Mouse (Mus musculus) urinary bladder, postnatal 25 days (tissue): Measurements from ENCODE around the gene Ciita.
A peak's percentile ranks its signal among the peaks of the same experiment; 100 is the strongest.

Source experiments
- DNase-seq: peaks from one replicate; pipeline ENCODE4 v3.0.0; 2022; ENCODE audit warnings: low spot score

The Ciita gene

DNA sequence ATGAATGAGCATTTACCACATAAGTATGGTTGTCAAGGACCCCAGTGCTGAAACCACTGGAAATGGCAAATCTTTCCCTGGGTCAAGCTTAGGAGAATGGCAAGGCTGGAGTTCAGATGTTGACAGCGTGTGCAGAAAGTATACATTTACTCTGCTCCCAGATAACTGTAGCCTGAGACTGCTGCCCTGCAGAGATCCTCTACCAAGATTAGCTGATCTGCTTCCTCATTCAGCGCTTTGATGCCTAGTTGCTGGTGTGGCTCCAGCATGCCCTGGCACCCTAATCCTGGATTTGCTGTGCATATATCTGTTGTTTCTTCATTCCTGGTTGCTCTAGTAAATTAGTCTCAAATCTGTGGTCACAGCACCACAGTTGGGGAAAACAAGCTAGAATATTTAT is 74.0 kb downstream of the Ciita start:
- DNase-seq: no peak

DNA sequence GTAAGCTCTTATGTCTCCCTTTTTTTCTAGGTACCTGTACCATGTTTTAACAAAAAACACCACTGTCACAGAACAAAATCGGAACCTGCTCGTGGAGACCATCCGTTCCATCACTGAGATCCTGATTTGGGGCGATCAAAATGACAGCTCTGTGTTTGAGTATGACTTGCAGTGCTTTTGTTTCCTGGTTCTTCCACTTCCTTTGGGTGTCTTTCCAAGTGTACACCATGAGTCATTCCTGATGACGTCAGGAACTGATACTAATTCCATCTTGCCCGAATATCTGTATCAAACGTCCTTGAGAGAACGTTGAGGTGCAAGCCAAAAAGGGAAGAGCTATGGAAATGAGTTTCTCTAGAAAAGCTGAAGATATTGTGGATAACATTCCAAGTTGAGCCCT is 80.1 kb downstream of the Ciita start:
- DNase-seq: no peak

DNA sequence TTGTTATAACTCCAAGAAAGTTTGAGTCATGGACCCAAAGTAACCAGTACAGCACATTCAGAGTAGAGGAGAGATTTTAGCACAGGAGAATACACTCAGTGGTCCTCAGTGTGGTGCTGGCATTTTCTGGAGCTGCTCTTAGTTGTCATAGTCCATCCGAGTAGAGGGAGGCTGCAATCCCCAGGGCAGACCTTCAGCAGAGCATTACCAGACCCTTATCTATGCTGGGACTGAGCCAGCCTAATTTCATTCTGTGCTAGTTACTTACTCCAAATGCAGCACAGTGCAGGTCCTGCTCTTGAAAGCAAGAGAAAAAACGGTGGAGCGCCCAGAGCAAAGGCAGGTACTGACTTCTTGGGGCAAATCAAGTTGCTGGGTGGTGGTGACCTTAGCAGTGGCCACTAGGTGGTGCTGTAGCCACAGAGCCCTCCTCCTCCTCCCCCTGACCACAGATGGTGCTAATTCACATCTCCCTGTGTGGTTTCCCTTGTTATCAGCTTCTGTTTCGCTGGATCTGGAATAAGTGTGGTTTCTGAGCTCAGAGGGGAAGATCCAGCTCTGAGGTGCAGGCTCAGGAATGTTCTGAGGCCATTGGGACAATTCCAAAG is 85.5 kb downstream of the Ciita start:
- peak; percentile 65 for DNase-seq

DNA sequence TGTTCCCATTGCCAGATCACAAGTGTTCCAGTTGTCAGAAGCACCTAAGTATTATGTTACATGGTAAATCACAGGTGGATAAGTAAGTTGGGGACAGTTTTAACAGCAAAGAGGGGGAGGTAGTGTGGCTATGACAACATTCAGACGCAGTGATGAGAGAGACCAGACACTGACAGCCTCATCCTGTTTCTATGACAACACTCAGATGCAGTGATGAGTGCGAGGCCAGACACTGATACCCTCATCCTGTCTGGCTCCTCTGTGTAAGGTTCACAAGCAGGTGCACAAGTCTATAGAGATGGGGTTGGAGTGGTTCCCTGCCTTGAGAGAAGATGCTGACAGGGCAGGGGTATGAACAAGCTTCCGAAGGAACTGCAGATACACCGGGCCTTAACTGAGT is 87.3 kb downstream of the Ciita start:
- no peak for DNase-seq

DNA sequence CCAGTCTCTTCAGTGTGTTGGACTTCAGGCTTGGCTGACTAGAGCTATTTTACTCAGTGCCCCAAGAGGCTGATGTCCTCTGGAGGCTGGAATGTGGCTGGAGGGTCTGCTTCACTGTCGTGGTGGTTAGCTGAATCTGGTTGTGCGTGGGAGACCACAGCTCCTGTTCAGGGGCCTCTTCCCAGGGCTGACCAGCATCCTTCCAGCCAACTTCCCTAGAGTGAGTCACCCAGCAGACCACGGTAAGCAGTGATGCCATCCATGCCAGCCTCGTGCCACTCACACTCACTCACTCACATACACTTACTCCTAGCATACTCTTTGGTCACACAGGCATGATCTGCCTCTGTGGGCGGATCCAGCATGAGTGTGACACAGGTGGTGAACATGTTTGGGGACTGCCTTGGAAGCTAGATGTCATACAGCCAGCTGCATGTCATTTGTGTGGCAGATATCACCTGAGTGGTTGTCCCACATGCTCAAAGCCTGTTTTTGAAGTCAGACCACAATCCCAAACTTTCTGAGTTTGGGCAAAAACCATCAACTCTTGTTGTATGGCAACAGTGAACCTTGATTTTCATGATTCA is 90.0 kb downstream of the Ciita start:
- no peak for DNase-seq

DNA sequence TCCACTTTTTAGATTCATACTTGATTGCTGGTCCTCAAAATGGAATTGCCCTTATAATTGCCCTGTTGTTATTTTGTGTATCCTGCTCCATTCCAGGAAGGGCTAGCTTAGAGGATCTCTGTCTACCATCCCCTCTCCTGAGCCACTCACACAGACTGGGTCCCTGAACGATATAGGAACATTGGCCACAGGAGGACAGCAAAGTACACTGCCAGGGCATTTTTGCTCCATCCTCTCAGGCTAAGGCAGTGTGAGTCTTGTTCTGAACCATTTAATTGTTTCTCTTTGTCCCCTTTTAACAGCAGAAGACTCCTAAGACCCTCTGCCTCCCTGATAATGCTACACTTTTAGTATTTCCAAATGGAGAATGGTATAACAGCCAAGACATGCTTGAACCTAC is 90.8 kb downstream of the Ciita start:
- DNase-seq: peak; percentile 48

DNA sequence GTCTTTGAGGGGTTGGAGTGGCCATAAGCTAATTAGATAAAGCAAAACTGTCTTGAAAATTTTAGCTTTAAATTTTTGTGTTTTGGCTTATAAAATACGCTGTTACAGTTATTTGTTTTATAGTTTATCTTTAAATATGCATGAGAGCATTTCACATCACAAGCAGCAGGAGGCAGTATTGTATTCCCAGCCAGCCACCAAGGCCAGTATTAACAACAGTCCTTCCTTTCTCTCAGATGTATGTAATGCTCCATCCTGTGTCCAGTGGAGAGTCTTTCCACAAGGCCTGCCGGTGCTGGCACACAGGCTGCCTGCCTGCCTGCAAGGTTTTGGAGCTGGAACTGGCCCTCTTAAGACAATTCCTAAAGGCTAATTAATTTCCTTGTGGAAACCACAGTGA is 92.0 kb downstream of the Ciita start:
- DNase-seq: no peak

DNA sequence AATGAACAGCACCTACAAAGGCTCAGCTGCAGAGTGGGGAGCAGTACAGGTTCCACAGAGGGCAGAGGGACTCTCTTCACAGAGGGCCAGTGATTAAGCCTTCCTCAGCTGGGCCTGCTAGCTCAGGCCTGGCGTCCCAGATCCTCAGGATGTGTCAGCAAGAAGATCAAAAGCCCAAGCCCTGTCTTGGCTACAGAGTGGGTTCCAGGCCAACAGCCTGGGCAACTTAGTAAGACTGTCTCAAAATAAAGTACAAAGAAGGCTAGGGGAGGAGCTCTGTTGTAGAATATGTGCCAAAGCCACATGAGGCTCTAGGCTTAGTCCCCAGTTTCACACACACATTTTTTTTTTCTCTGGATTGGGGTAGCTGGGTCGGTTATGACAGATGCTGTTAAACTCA is 95.1 kb downstream of the Ciita start:
- DNase-seq: no peak

DNA sequence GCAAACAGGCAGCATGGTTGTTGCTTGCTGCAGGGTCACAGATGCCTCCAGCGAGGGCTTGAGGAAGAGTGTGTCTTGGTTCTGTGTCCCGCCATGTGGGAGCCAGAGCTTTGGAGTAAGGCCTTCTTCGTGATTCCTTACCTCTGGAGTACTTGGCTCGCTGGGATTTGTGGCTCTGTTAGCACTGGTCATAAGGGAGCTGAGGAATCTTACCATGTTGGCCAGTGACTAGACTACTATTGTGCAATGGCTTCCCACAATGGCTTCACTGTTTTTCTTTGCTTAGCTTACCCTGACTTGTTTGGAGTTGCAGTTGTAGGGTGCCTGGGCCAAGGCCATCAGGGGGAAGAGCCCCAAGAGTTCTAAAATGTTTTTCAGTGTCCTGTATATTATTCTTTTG is 96.1 kb downstream of the Ciita start:
- DNase-seq: no peak

DNA sequence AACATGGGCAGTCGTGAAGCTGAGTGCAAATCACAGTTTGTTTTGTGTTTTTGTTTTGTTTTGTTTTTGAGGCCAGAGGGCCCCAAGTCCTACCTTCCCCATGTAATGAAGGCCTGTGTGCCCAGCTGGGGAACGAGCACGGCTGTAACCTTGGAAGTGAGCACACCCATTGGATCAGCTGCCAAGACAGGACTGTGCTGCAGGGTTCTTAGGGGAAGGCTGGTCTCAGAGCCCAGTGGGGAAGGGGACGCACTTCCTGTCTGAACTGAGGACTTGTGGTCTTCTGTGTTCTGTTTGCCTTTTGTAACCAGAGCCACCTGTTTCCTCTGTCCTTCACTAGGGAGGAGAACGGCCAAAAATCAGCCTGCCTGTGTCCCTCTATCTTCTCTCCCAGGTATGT is 97.7 kb downstream of the Ciita start:
- no peak for DNase-seq
